Mouse (Mus musculus) neural tube, embryonic 12.5 days (tissue): Measurements from ENCODE around the gene Tyro3. TPM values are rescaled to one million over a fixed set of nuclear protein-coding genes. Genes with fewer than 3 reads are reported as not detected.

Experiments
- ATAC-seq: fragments of 200-750 bp; cut with Nextera tagmentation; 2 replicates; pipeline ENCODE4 v1.8.0; 2017; ENCODE audit warnings: low read depth, mild to moderate bottlenecking, moderate TSS enrichment, moderate library complexity; ENCODE audit not compliant: low FRiP score
- H3K27ac ChIP-seq: fragments of 300-500 bp; sonication (generic); 2 replicates; pipeline ENCODE4 v1.5.1; 2016
- H3K27me3 ChIP-seq: fragments of 300-500 bp; sonication (generic); replicated peaks from 2 replicates; pipeline ENCODE4 v1.6.1; 2016; ENCODE audit warnings: mild to moderate bottlenecking
- H3K36me3 ChIP-seq: fragments of 300-500 bp; sonication (generic); 2 replicates; pipeline ENCODE4 v1.6.1; 2016; ENCODE audit warnings: mild to moderate bottlenecking
- H3K4me1 ChIP-seq: fragments of 300-500 bp; sonication (generic); 2 replicates; pipeline ENCODE4 v1.6.1; 2016
- H3K4me2 ChIP-seq: fragments of 300-500 bp; sonication (generic); replicated peaks from 2 replicates; pipeline ENCODE4 v1.6.1; 2016; ENCODE audit warnings: mild to moderate bottlenecking
- H3K4me3 ChIP-seq: fragments of 300-500 bp; sonication (generic); 2 replicates; pipeline ENCODE4 v1.5.1; 2016
- H3K9ac ChIP-seq: fragments of 300-500 bp; sonication (generic); 2 replicates; pipeline ENCODE4 v1.6.1; 2016; ENCODE audit warnings: mild to moderate bottlenecking
- H3K9me3 ChIP-seq: fragments of 300-500 bp; sonication (generic); 2 replicates; pipeline ENCODE4 v1.6.1; 2016; ENCODE audit warnings: mild to moderate bottlenecking
- WGBS: fragments of 180-500 bp; shearing (Covaris S2); methylation state at CpG from one replicate; pipeline ENCODE4 v1.1.7; 2016; 5-methylcytosine and 5-hydroxymethylcytosine counted together
- polyA plus RNA-seq: library from polyadenylated mRNA; unstranded; fragments of >200 nt; fragmentation: Nextera tagmentation; extraction: Ambion mirVana; gene quantifications from 2 replicates; pipeline ENCODE4 v1.2.1, GENCODE M21; 2016

Tyro3 gene
- polyA plus RNA-seq, 1 experiment from 2014 or later: 20.7 TPM

GRCm38 (mm10) chr2:119798246-119798927 is 854 bp downstream of the Tyro3 start:
- 12% methylated on average over 13 of the region's 13 CpGs for WGBS
- no peak overlapping the region for H3K9ac ChIP-seq
- H3K27ac ChIP-seq: no peak overlapping the region
- no peaks in the 10 kb centered on the region for H3K36me3 ChIP-seq
- ATAC-seq: no peak
- H3K9me3 ChIP-seq: no peaks in the 10 kb centered on the region
- H3K4me1 ChIP-seq: peaks cover 33% of the 10 kb centered on the region
- peaks cover 27% of the 10 kb centered on the region for H3K27me3 ChIP-seq
- H3K4me2 ChIP-seq: peak overlapping the region; percentile 100
- no peak overlapping the region for H3K4me3 ChIP-seq

- peaks cover 26% of the 10 kb centered on the region for H3K27me3 ChIP-seq
- under 1% methylated on average over 63 of the region's 89 CpGs for WGBS
Observed at GRCm38 (mm10) chr2:119799181-119799960, 1.8 kb downstream of the Tyro3 start.

GRCm38 (mm10) chr2:119799961-119800550 is 2.5 kb downstream of the Tyro3 start:
- ATAC-seq: peak; percentile 2; the same call in 1 of the 2 replicates

More at GRCm38 (mm10) chr2:119799181-119799960, 1.8 kb downstream of the Tyro3 start:
- Histone ChIP-seq H3K9me3 (no peaks in the 10 kb centered on the region), H3K4me2 (peak overlapping the region; percentile 100), H3K27ac (0 out of 2 replicates have a peak overlapping the region, but pooled peaks have one; percentile 10), H3K36me3 (no peaks in the 10 kb centered on the region), H3K4me1 (peaks cover 43% of the 10 kb centered on the region), H3K9ac (peak overlapping the region; percentile 93), H3K4me3 (peak overlapping the region; percentile 91)
- peak; percentile 59 for ATAC-seq

DNA sequence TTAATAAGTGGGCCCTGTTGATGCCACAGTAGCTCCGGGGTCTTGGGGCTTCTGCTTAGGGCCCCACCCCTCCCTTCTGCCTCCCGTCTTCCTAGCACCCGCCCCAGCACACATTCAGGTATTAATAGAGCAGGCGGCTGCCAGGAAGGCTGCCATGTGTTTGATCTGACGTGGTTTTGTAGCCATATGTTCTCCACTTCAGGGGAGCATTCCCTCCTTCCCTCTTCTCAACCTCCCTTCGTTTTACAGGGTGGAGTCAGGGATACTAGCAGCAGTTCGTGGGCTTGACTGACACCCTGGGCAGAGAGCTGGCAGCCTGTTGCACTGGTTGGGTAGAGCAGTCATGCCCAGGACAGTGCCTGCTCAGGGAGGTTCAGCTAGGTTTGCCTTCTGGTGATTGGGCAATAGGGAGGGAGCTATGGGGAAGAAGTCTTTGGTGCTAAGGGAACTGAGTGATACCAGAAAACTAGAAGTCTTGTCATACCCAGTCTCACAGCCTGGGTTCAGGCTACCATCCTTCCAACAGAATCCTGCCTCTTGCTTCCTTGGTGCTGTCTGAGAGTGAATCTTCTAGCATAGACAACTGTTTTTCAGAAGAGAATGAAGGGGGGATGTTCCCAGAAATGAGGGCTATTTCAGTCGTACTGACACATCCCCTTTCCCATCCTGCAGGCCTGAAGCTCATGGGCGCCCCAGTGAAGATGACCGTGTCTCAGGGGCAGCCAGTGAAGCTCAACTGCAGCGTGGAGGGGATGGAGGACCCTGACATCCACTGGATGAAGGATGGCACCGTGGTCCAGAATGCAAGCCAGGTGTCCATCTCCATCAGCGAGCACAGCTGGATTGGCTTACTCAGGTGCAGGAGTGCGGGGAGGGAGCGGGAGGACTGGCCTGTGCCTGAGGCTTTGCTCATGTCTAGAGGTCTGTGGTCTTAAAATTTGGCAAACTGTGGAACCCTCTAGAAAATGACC is 3.6 kb downstream of the Tyro3 start:
- no peak for ATAC-seq
- Histone ChIP-seq H3K9me3 (no peaks in the 10 kb centered on the region), H3K4me1 (peaks cover 49% of the 10 kb centered on the region), H3K27me3 (peaks cover 25% of the 10 kb centered on the region), H3K4me3 (0 out of 2 replicates have a peak overlapping the region, but pooled peaks have one; percentile 91), H3K36me3 (peaks cover 3% of the 10 kb centered on the region; the same call in 1 of the 2 replicates), H3K27ac (no peak overlapping the region), H3K4me2 (peak overlapping the region; percentile 100), H3K9ac (peak overlapping the region; percentile 93; the same call in 1 of the 2 replicates)
- 56% methylated on average over 15 of the region's 15 CpGs for WGBS

More at GRCm38 (mm10) chr2:119799961-119800550, 2.5 kb downstream of the Tyro3 start:
- WGBS: under 1% methylated on average over 27 of the region's 27 CpGs
- H3K27me3 ChIP-seq: peaks cover 25% of the 10 kb centered on the region
- H3K4me3 ChIP-seq: peak overlapping the region; percentile 91
- peaks cover 49% of the 10 kb centered on the region for H3K4me1 ChIP-seq
- peak overlapping the region; percentile 100 for H3K4me2 ChIP-seq
- no peaks in the 10 kb centered on the region; the same call in 1 of the 2 replicates for H3K36me3 ChIP-seq
- H3K9ac ChIP-seq: peak overlapping the region; percentile 93
- no peaks in the 10 kb centered on the region for H3K9me3 ChIP-seq
- H3K27ac ChIP-seq: 0 out of 2 replicates have a peak overlapping the region, but pooled peaks have one; percentile 10

DNA sequence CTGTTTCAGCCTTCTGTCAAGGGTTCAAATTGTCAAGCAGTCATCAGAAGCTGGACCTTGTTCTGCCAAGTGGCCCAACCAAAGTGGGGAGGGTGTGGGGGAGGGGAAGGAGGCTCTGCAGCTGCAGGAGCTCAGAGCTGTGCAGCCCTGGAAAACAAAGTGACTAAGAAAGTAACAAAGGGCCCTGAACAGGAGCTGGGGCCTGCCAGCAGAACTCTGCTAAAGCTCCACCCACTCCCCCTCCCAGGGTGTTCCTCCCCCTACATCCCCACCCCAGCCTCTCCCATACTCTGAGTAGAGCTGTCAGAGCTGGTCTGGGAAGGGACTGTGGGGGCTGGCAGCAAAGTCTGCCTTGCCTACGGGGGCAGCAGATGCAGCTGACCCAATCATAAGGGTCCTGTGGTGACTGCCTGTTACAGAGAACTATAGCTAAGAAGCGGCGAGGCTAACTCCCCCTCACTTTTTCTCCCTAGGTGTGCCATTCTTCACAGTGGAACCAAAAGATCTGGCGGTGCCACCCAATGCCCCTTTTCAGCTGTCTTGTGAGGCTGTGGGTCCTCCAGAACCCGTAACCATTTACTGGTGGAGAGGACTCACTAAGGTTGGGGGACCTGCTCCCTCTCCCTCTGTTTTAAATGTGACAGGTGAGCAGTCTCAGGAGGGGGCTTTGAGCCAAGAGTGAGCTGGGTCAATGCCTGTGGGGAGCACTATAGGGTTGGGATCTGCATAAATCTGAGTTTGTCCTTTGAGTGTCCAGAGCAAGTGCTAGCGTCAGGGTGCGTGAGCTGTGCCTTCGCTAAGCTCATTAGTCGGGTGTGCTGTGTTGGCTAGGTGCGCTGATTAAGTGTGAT is 5.5 kb downstream of the Tyro3 start:
- 25% methylated on average over 10 of the region's 10 CpGs for WGBS
- Histone ChIP-seq H3K9ac (no peak overlapping the region; the same call in 1 of the 2 replicates), H3K4me2 (peak overlapping the region; percentile 22; the same call in 1 of the 2 replicates), H3K27ac (no peak overlapping the region), H3K4me3 (no peak overlapping the region), H3K27me3 (peaks cover 14% of the 10 kb centered on the region), H3K36me3 (peaks cover 6% of the 10 kb centered on the region; the same call in 1 of the 2 replicates), H3K4me1 (peaks cover 49% of the 10 kb centered on the region), H3K9me3 (no peaks in the 10 kb centered on the region)
- peak; percentile 59 for ATAC-seq

DNA sequence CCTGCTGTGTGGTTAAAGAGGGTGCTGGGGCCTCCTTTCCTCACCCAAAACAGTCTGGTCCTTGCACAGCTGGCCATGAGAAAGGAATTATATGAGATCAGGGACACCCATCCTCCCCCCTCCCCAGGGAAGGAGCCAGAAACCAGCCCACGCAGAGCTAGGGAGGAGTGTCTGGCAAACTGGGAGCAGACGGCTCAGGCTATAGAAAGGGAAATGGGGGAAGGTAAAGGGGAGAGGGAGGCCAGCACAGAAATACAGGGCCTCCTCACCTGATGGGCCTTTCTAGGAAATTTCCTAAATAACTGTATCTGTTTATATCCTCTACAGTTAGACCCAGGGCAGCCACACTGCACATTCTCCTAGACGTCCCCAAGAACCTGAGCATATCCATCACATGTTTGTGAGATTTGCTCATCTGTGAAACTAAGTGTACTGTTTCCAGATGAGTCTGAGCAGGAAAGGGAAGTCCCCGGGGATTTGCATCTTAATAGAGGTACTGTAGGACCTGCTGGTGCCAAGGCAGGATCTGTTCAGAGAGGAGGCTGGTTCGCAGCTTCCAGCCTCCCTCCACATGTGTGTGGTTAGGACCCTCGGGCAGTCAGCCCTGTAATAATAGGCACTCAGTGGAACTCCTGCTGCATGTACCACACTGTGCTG is 6.2 kb downstream of the Tyro3 start:
- WGBS: 18% methylated on average over 6 of the region's 6 CpGs
- no peak overlapping the region for H3K9ac ChIP-seq
- no peak for ATAC-seq
- H3K27ac ChIP-seq: no peak overlapping the region
- peaks cover 8% of the 10 kb centered on the region; the same call in 1 of the 2 replicates for H3K36me3 ChIP-seq
- H3K4me1 ChIP-seq: peaks cover 49% of the 10 kb centered on the region
- no peaks in the 10 kb centered on the region for H3K9me3 ChIP-seq
- peaks cover 8% of the 10 kb centered on the region for H3K27me3 ChIP-seq
- H3K4me3 ChIP-seq: no peak overlapping the region
- peak overlapping the region; percentile 22; the same call in 1 of the 2 replicates for H3K4me2 ChIP-seq

- H3K4me2 ChIP-seq: no peak overlapping the region
- no peak overlapping the region for H3K27ac ChIP-seq
- ATAC-seq: no peak
- H3K4me1 ChIP-seq: peaks cover 52% of the 10 kb centered on the region
- peaks cover 14% of the 10 kb centered on the region; the same call in 1 of the 2 replicates for H3K36me3 ChIP-seq
- 37% methylated on average over 5 of the region's 5 CpGs for WGBS
- peaks cover 8% of the 10 kb centered on the region for H3K27me3 ChIP-seq
- no peak overlapping the region for H3K9ac ChIP-seq
- no peaks in the 10 kb centered on the region for H3K9me3 ChIP-seq
- H3K4me3 ChIP-seq: no peak overlapping the region
Observed at GRCm38 (mm10) chr2:119804275-119804628, 6.7 kb downstream of the Tyro3 start.

DNA sequence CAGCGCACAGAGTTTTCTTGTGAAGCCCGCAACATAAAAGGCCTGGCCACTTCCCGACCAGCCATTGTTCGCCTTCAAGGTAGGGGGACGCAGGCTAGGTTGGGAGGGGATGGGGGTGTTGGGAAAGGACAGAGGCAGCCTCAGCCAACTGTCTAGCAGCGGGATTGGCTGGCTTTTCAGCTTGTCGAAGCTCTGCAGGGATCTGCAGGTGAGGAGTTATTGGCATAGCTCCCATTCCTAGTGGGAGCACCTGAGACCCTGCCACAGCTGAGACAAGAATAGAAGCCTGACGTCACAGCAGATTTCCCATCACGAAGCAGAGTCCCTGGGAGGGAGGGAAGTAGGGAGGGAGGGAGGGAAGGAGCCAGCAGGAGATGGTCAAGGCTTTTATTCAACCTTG is 7.2 kb downstream of the Tyro3 start:
- no peaks in the 10 kb centered on the region for H3K9me3 ChIP-seq
- no peak overlapping the region for H3K4me2 ChIP-seq
- peaks cover 8% of the 10 kb centered on the region for H3K27me3 ChIP-seq
- 21% methylated on average over 9 of the region's 9 CpGs for WGBS
- H3K4me1 ChIP-seq: peaks cover 49% of the 10 kb centered on the region
- peaks cover 16% of the 10 kb centered on the region; the same call in 1 of the 2 replicates for H3K36me3 ChIP-seq
- H3K27ac ChIP-seq: no peak overlapping the region
- ATAC-seq: no peak
- H3K4me3 ChIP-seq: no peak overlapping the region
- no peak overlapping the region for H3K9ac ChIP-seq

- Histone ChIP-seq H3K4me2 (no peak overlapping the region), H3K4me1 (peaks cover 42% of the 10 kb centered on the region), H3K9ac (no peak overlapping the region), H3K4me3 (no peak overlapping the region), H3K36me3 (peaks cover 23% of the 10 kb centered on the region), H3K9me3 (no peaks in the 10 kb centered on the region), H3K27me3 (peaks cover 8% of the 10 kb centered on the region), H3K27ac (no peak overlapping the region)
- ATAC-seq: no peak
- WGBS: 48% methylated on average over 8 of the region's 8 CpGs
Observed at GRCm38 (mm10) chr2:119805536-119805935, 8.0 kb downstream of the Tyro3 start.

DNA sequence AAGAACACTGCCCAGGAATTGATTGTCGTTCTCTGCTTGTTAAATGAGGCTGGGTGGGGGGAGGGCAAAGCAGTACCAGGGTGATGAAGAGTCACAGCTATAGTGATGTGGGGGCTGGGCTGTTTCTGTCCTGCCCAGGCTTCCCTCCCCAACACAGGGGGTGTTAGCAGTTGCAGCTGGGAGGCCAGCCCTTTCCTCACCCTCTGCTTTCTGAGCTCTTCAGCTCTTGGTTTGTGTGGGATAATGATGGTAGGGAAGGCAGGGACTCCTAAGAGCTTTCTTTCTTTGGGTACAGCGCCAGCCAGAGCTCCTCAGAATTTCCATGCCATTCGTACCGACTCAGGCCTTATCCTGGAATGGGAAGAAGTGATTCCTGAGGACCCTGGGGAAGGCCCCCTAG is 10.9 kb downstream of the Tyro3 start:
- peaks cover 18% of the 10 kb centered on the region for H3K4me1 ChIP-seq
- 21% methylated on average over 4 of the region's 4 CpGs for WGBS
- no peak for ATAC-seq
- H3K36me3 ChIP-seq: peaks cover 45% of the 10 kb centered on the region
- no peaks in the 10 kb centered on the region for H3K9me3 ChIP-seq
- H3K27me3 ChIP-seq: no peaks in the 10 kb centered on the region; the same call in 1 of the 2 replicates
- H3K27ac ChIP-seq: no peak overlapping the region
- H3K4me3 ChIP-seq: no peak overlapping the region
- no peak overlapping the region for H3K9ac ChIP-seq
- H3K4me2 ChIP-seq: no peak overlapping the region
